Mouse (Mus musculus): ENCODE measurements around the gene Cdk4. TPM values are rescaled to one million over a fixed set of nuclear protein-coding genes. Genes with fewer than 3 reads are reported as not detected.
"Not testable (repeated sequence)": the region's sequence is repeated elsewhere in the genome, so short reads cannot be mapped to it uniquely, and the experiment has no call there.

Cdk4 gene
- polyA plus RNA-seq, 1 experiment from 2014 or later = 3,023 TPM

GRCm38 (mm10) chr10:127070190-127071121, 7.1 kb downstream of the Cdk4 start, which contains the start of gene Tspan31:
Tspan31 (minus strand) TSS chr10:127070264.
- DNase-seq (ENCODE audit: low spot score) = peak; percentile 93
- peak within 1 kb of the TSS; percentile 79 for H3K4me3 ChIP-seq
- 3% methylated on average over 36 of the region's 36 CpGs for WGBS
- H3K36me3 ChIP-seq (replicated peaks) = peaks cover 34% of the 10 kb centered on the region
- peaks cover 43% of the 10 kb centered on the region for H3K4me1 ChIP-seq
- peaks cover 8% of the 10 kb centered on the region for H3K27me3 ChIP-seq (replicated peaks; ENCODE audit: low read depth, poor library complexity, severe bottlenecking)
- H3K27ac ChIP-seq (replicated peaks) = peak within 1 kb of the TSS; percentile 92
- H3K9me3 ChIP-seq = no peaks in the 10 kb centered on the region

- WGBS = 84% methylated on average over 9 of the region's 9 CpGs
- 0 out of 2 replicates have a peak overlapping the region, but pooled peaks have one; percentile 92 for H3K27ac ChIP-seq (replicated peaks)
- DNase-seq (ENCODE audit: low spot score) = no peak
Measured at GRCm38 (mm10) chr10:127071203-127071602, 7.9 kb downstream of the Cdk4 start.

DNA sequence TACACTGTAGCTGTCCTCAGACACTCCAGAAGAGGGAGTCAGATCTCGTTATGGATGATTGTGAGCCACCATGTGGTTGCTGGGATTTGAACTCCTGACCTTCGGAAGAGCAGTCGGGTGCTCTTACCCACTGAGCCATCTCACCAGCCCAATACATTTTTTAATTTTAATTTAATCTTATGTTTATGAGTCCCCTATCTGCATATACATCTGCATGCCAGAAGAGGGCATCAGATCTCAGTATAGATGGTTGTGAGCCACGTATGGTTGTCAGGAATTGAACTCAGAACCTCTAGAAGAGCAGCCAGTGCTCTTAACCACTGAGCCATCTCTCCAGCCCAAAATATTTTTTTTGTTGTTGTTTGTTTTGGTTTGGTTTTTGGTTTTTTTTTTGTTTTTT, 8.9 kb downstream of the Cdk4 start:
- not testable (repeated sequence) for DNase-seq (ENCODE audit: low spot score)

More at GRCm38 (mm10) chr10:127071203-127071602, 7.9 kb downstream of the Cdk4 start:
- Histone ChIP-seq H3K36me3 (replicated peaks) (peaks cover 26% of the 10 kb centered on the region), H3K4me1 (peaks cover 42% of the 10 kb centered on the region), H3K9me3 (no peaks in the 10 kb centered on the region), H3K4me3 (peak overlapping the region; percentile 79), H3K27me3 (replicated peaks; ENCODE audit: low read depth, poor library complexity, severe bottlenecking) (peaks cover 15% of the 10 kb centered on the region)

GRCm38 (mm10) chr10:127072969-127073368, 9.6 kb downstream of the Cdk4 start:
- H3K9me3 ChIP-seq; H3K4me3 ChIP-seq; H3K27ac ChIP-seq (replicated peaks); DNase-seq (ENCODE audit: low spot score); H3K36me3 ChIP-seq (replicated peaks): not testable (repeated sequence)
- 82% methylated on average over 2 of the region's 2 CpGs for WGBS
- peaks cover 42% of the 10 kb centered on the region for H3K4me1 ChIP-seq
- H3K27me3 ChIP-seq (replicated peaks; ENCODE audit: low read depth, poor library complexity, severe bottlenecking) = peaks cover 33% of the 10 kb centered on the region

More for the DNA sequence above, 8.9 kb downstream of the Cdk4 start:
- not testable (repeated sequence) for H3K27ac ChIP-seq (replicated peaks); H3K9me3 ChIP-seq; H3K4me3 ChIP-seq
- Histone ChIP-seq H3K4me1 (peaks cover 39% of the 10 kb centered on the region), H3K36me3 (replicated peaks) (peaks cover 15% of the 10 kb centered on the region), H3K27me3 (replicated peaks; ENCODE audit: low read depth, poor library complexity, severe bottlenecking) (peaks cover 26% of the 10 kb centered on the region)
- WGBS = 88% methylated on average over 4 of the region's 4 CpGs

DNA sequence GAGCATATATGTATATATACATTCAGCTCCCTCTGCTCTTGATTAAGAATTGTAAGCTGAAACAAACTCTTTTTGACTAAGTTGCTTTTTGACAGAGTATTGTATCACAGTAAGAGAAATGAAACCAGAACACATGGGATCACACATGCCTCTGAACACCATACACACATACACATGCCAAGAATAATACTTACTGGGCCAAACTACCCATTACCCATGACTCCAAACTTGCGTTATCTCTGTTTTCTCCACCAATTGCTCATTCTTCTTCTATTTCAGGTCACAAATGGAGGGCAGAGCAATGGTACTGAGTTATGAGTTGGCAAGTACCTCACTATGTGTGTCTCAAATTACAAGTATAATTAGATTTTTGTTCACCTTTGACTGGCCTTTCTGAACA, 10.6 kb downstream of the Cdk4 start:
- DNase-seq (ENCODE audit: low spot score) = no peak
- peaks cover 43% of the 10 kb centered on the region for H3K27me3 ChIP-seq (replicated peaks; ENCODE audit: low read depth, poor library complexity, severe bottlenecking)
- WGBS = 99% methylated on average over 1 of the region's 1 CpGs
- H3K4me3 ChIP-seq = no peak overlapping the region
- peaks cover 42% of the 10 kb centered on the region for H3K4me1 ChIP-seq
- H3K36me3 ChIP-seq (replicated peaks) = no peaks in the 10 kb centered on the region
- no peak overlapping the region for H3K27ac ChIP-seq (replicated peaks)
- no peaks in the 10 kb centered on the region for H3K9me3 ChIP-seq

- no peaks in the 10 kb centered on the region for H3K36me3 ChIP-seq (replicated peaks)
- H3K27ac ChIP-seq (replicated peaks) = no peak within 1 kb of the TSS
- no peak within 1 kb of the TSS for H3K4me3 ChIP-seq
- 64% methylated on average over 9 of the region's 9 CpGs for WGBS
- H3K27me3 ChIP-seq (replicated peaks; ENCODE audit: low read depth, poor library complexity, severe bottlenecking) = peaks cover 54% of the 10 kb centered on the region
- no peaks in the 10 kb centered on the region for H3K9me3 ChIP-seq
- no peak for DNase-seq (ENCODE audit: low spot score)
- peaks cover 48% of the 10 kb centered on the region for H3K4me1 ChIP-seq
Measured at GRCm38 (mm10) chr10:127075080-127075479, 11.7 kb downstream of the Cdk4 start, which contains the start of gene Agap2. Agap2 (plus strand) TSS chr10:127075284.

DNA sequence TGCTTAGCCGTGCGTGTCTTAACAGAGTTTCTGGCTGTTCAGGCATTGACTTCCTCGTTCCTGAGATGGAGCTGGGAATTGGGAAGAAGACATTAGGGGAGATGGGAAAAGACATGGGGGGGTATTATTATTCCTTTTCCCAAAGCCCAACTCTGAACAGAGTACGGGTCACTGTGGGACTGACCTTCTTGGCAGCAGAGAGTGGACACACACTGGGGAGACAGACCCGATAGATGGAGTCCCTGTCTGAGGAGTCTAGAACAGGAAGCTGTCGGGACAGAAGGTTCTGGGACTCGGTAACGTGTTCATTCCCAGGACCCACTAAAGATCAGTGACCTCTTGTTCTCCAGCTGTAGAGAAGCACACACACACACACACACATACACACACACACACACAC, 12.3 kb downstream of the Cdk4 start:
- H3K4me1 ChIP-seq = peaks cover 53% of the 10 kb centered on the region
- no peaks in the 10 kb centered on the region for H3K9me3 ChIP-seq
- no peak for DNase-seq (ENCODE audit: low spot score)
- 74% methylated on average over 8 of the region's 8 CpGs for WGBS
- no peak overlapping the region for H3K4me3 ChIP-seq
- peaks cover 59% of the 10 kb centered on the region for H3K27me3 ChIP-seq (replicated peaks; ENCODE audit: low read depth, poor library complexity, severe bottlenecking)
- H3K27ac ChIP-seq (replicated peaks) = no peak overlapping the region
- H3K36me3 ChIP-seq (replicated peaks) = no peaks in the 10 kb centered on the region

DNA sequence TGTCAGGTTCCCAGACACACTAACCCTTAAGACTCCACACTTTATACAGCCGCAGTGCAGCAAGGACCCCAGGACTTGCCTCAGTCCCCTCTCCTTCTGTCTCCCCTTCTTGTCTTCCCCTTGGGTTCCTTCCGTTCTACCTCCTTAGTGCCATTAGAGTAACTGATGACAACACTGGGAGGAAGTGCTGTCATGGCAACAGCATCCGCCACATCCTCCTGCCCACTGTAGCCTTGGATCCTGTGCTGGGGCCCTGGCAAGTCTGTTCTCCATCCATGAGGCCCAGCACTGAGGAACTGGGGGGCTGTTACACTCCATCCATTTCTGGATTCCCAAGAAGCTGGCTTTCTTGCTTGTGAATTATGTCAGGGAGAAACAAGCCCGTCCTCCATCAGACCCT, 12.7 kb downstream of the Cdk4 start:
- Histone ChIP-seq H3K36me3 (replicated peaks) (no peaks in the 10 kb centered on the region), H3K4me3 (no peak overlapping the region), H3K27ac (replicated peaks) (no peak overlapping the region), H3K4me1 (peaks cover 53% of the 10 kb centered on the region), H3K27me3 (replicated peaks; ENCODE audit: low read depth, poor library complexity, severe bottlenecking) (peaks cover 64% of the 10 kb centered on the region), H3K9me3 (no peaks in the 10 kb centered on the region)
- 49% methylated on average over 4 of the region's 4 CpGs for WGBS
- DNase-seq (ENCODE audit: low spot score) = no peak

GRCm38 (mm10) chr10:127077515-127077914, 14.2 kb downstream of the Cdk4 start:
- WGBS = 6% methylated on average over 10 of the region's 10 CpGs
- Histone ChIP-seq H3K4me3 (peak overlapping the region; percentile 72; the same call in 1 of the 2 replicates), H3K36me3 (replicated peaks) (no peaks in the 10 kb centered on the region), H3K4me1 (peaks cover 61% of the 10 kb centered on the region), H3K27me3 (replicated peaks; ENCODE audit: low read depth, poor library complexity, severe bottlenecking) (peaks cover 78% of the 10 kb centered on the region), H3K9me3 (no peaks in the 10 kb centered on the region), H3K27ac (replicated peaks) (no peak overlapping the region)
- DNase-seq (ENCODE audit: low spot score) = no peak

GRCm38 (mm10) chr10:127078001-127078676, 14.8 kb downstream of the Cdk4 start:
- Histone ChIP-seq H3K36me3 (replicated peaks) (no peaks in the 10 kb centered on the region), H3K4me3 (peak overlapping the region; percentile 72), H3K9me3 (no peaks in the 10 kb centered on the region), H3K4me1 (peaks cover 61% of the 10 kb centered on the region), H3K27me3 (replicated peaks; ENCODE audit: low read depth, poor library complexity, severe bottlenecking) (peaks cover 84% of the 10 kb centered on the region), H3K27ac (replicated peaks) (no peak overlapping the region)
- 3% methylated on average over 12 of the region's 12 CpGs for WGBS
- DNase-seq (ENCODE audit: low spot score) = no peak

GRCm38 (mm10) chr10:127078677-127079575, 15.6 kb downstream of the Cdk4 start:
- Histone ChIP-seq H3K4me1 (peaks cover 65% of the 10 kb centered on the region), H3K27ac (replicated peaks) (peak overlapping the region; percentile 71), H3K27me3 (replicated peaks; ENCODE audit: low read depth, poor library complexity, severe bottlenecking) (peaks cover 92% of the 10 kb centered on the region), H3K4me3 (peak overlapping the region; percentile 72), H3K9me3 (no peaks in the 10 kb centered on the region), H3K36me3 (replicated peaks) (no peaks in the 10 kb centered on the region)
- DNase-seq (ENCODE audit: low spot score) = peak; percentile 77
- under 1% methylated on average over 48 of the region's 49 CpGs for WGBS
